Mouse (Mus musculus) embryo, embryonic 11.5 days (tissue): ENCODE data around the gene Ntrk2.

Experiments
- DNase-seq: peaks from one replicate; pipeline ENCODE4 v3.0.0-alpha.2; 2012; ENCODE audit warnings: low read depth, low spot score

Ntrk2 gene

GRCm38 (mm10) chr13:58806397-58806892 lies at the start of gene Ntrk2:
Gene Ntrk2 (plus strand): TSS chr13:58806569.
- DNase-seq, result peak; percentile 79

- no peak for DNase-seq
Observed at GRCm38 (mm10) chr13:58761003-58761630, 45.3 kb upstream of the Ntrk2 start.

DNA sequence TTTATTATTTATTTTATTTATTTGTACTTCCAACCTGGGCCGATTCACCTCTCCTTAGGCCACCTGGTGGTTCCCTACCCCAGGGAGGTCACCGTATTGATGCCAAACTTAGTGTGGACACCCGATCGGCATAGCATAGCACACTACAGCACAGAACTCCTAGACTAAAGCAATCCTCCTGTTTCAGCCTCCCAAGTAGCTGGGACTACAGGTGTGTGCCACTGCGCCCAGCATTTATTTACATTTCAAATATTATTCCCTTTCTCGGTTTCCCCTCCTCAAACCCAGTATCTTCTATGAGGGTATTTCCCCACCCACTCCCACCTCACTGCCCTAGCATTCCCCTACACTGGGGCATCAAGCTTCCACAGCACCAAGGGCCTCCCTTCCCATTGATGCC lies 38.1 kb upstream of the Ntrk2 start:
- no peak for DNase-seq

- no peak for DNase-seq
Observed at GRCm38 (mm10) chr13:58769438-58769837, 36.9 kb upstream of the Ntrk2 start.

DNA sequence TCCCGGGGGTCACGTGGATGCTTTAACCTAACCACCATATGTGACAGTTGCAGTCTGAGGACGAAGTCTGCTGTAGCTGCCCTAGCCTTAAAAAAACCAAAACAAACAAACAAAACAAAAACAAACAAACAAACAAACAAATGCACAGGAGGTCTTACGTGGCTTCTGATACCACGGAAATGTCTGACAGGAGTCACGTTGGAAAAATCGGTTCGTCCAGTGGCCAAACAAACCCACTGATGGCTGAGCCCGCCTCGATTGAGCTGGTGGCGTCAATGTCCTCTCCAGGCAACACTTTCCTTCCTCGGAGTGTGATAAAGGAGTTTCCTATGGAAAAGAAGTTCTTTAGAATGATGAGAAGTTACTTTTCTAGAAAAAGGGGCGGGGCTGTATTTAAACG lies 27.1 kb upstream of the Ntrk2 start:
- DNase-seq, result no peak

DNA sequence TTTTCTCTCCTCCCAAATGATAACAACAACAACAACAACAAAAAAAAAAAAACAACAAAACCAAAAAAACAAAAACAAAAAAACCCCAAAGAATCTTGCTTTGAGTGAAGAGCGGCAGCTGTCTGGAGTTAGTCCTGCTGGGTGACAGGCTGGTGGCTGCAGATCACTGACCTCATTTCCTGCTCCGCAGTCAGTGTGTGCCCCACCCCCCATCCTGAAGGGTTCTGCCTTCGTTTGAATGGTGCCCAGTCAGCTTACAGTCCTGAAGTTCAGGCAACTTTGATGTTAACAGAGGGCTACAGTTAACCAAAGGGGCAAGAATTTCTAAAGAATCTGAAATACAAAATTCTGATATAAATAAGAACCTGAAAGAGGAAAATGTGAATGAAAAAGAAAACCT lies 19.9 kb upstream of the Ntrk2 start:
- DNase-seq, result no peak

DNA sequence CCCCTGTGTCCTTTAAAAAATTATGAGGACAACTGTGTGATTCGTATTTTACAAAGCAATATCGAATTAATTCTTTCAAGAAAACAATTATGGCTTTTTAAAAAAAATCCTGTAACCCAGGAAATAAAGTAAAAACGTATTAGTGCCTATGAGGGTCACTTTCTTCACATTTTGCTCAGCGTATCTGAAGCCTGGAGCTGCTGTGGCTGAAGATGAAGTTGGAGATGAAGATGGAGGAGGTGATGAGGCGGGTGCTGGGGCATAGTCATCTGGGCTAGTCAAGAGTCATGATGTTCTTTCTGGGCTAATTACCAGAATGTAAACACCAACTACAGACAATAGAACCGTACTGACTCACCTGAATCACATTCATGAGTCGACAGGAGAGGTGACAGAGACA lies 15.6 kb upstream of the Ntrk2 start:
- DNase-seq, result no peak

DNA sequence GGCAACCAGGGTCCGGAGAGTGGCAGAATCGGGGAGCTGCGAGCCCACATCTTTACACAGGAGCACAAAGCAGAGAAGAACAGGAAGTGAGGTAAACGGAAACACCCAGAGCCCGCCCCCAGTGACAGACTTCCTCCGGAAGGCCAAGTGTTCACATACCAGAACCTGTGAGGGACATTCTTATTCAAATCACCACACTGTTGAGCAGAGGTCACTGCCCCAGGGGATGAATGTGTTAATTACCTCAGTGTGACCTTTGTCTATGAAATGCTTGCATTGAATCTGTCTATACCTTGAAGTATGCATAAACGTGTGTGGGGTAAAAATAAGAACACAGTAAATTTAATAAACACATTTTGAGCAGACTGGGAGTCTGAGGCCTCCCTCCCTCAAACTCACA lies 9.0 kb upstream of the Ntrk2 start:
- DNase-seq, result no peak

- DNase-seq, result no peak
Observed at GRCm38 (mm10) chr13:58801291-58801690, 5.1 kb upstream of the Ntrk2 start.

DNA sequence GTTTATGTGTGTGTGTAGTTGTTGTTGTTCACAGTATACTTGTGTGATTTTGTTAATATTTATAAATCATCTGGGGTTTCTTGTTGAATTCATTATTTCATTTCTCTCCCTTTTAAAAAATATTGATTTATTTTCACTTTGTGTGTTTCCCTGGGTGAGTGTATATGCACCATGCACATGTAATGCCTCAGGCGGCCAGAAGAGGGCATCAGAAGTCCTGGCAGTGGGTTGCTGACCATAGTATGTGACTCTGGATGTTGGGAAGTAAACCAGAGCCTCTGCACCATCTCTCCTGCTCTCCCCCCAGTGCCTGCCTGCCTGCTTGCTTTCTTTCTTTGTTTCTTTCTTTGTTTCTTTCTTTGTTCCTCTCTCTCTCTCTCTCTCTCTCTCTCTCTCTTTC lies 2.5 kb upstream of the Ntrk2 start:
- DNase-seq, result no peak

GRCm38 (mm10) chr13:58805833-58806232 lies 536 bp upstream of the Ntrk2 start:
- DNase-seq, result no peak

DNA sequence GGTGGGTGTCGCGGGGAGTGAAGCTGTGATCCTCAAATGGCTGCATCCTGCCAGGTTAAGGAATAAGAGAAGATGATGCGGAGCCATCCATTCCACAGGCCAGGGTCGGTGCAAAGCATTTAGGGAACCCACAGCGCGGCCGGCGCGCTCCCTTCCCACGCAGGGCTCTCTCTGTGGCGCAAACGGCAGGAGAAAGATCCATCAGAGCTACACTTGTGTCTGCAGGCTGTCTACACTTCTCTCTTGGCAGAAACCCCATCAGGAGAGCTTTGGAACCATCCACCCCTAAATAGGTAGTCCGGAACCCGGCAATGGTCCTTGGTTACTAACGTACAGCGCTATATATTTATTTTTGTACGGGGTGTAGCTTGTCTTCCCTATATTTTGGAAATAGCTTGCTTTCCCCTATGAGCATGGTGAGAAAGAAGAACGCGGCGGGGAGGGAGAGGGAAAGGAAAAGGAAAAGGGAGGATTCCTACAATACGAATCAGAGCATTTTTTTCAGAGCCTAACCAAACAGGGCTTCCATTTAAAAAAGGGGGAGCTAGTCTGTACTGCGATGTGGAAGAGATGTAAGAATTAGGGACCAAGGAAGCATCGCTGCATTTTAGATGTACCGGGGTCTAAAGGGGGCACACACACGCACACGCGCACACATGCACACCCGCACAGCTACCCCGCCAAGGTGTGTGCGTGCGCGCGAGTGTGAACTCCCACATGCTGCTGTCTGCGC lies 693 bp downstream of the Ntrk2 start:
- DNase-seq, result no peak

DNA sequence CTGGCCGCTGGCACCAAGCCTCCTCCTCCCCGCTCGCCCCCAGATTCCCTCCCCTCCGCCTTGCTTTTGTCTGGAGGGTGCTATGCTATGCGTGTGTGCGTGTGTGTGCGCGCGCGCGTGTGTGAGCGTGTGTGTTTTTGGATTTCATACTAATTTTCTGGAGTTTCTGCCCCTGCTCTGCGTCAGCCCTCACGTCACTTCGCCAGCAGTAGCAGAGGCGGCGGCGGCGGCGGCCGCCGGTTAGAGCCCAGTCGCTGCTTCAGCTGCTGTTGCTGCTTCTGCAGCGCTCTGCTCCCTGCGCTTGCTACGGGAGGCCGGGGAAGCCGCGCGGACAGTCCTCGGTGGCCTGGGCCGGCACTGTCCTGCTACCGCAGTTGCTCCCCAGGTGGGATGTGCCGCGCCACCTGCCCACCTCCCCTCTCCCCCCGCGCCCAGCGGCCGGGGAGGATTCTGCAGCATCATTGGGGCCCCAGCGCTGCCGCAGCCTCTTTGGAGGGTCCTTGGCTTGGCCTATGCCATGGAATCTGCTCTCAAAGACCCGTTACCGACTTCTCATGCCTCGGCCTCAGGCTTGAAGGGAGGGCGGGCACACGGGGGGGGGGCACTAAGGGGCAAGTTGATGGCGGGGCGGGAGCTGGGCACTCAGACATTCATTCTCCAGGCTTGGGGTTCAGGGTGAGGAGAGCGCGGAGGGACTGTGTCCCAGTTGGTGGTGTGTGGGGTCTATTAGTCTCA lies 1.4 kb downstream of the Ntrk2 start:
- DNase-seq, result no peak

- no peak for DNase-seq
Observed at GRCm38 (mm10) chr13:58808381-58808821, 2.0 kb downstream of the Ntrk2 start.

GRCm38 (mm10) chr13:58809930-58810329 lies 3.6 kb downstream of the Ntrk2 start:
- no peak for DNase-seq

GRCm38 (mm10) chr13:58824752-58825151 lies 18.4 kb downstream of the Ntrk2 start:
- DNase-seq, result no peak

DNA sequence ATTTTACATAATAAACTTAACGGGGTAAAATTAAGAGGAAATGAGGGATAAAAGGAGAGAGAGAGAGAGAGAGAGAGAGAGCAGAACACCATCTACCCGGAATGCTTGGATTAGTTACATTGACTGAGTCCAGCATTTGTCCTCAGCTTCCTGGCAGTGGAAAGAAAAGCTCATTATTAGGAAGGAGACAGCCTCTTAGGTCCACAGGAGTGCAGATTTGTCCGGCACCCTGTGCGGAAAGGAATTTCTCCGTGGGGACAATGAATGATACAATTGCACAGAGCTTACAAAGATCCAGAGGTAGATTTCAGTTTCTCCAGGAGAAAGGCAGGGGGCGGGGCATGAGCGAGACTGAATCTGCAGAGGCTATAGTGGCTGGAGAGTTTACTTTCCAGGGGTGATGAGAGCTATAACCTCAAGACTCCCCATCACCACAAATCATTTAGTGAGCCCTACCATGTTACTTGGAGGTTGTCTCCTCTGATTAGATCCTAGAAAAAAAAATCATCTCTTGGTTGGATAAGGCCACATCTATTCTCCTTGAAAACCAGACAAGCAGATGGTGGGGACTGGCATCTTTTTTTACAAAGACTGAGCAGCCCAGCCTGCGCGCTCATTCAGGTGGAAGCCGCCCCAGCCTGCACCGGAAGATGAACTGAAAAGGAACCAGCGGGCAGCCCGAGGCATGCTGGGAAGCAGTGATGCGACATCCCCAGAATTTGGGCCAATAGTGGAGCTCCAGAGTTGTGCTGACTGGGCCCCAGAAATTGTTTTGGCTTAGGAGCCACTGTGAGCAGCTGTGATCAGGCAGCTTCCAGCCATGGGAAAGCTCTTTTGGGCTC lies 20.2 kb downstream of the Ntrk2 start:
- DNase-seq, result no peak

GRCm38 (mm10) chr13:58831999-58832398 lies 25.6 kb downstream of the Ntrk2 start:
- no peak for DNase-seq

- no peak for DNase-seq
Observed at GRCm38 (mm10) chr13:58834726-58835125, 28.4 kb downstream of the Ntrk2 start.

- no peak for DNase-seq
Observed at GRCm38 (mm10) chr13:58836891-58837290, 30.5 kb downstream of the Ntrk2 start.

DNA sequence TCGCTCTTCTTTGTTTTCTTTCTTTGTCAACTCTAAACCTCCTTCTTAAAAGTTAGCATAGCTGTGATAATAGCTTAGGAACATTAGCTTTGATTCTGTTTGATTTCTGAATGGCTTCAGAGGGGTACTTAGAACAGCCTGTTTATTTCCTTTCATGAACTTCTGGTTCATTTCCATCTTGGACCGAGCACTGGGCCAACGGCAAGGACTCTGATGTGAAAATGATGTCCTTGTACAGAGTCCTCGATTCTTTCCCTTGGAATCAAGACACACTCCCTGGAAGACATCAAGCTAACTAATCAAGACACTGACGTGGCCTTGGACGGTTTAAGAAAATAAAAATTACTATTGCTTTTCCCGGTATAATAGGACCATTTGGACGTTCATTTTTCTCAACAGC lies 31.7 kb downstream of the Ntrk2 start:
- DNase-seq, result no peak
